Mouse (Mus musculus): Measurements from ENCODE around the gene Otog. TPM values are rescaled to one million over a fixed set of nuclear protein-coding genes. Genes with fewer than 3 reads are reported as not detected.

Otog gene
- polyA plus RNA-seq, 2 experiments = not detected

- WGBS (ENCODE audit: insufficient replicate concordance) = 56% methylated on average over 6 of the region's 6 CpGs
- Histone ChIP-seq H3K36me3 (replicated peaks; ENCODE audit: control insufficient read depth, insufficient read depth, low read depth) (no peaks in the 10 kb centered on the region), H3K27ac (no peak overlapping the region), H3K27me3 (ENCODE audit: control insufficient read depth, insufficient read depth, low read length) (no peaks in the 10 kb centered on the region), H3K4me1 (replicated peaks; ENCODE audit: control insufficient read depth in 2 of 2, insufficient read depth in 2 of 2, low read length in 1 of 2) (no peaks in the 10 kb centered on the region), H3K4me3 (ENCODE audit: insufficient read depth in 1 of 2, low read depth in 2 of 2, low read length in 2 of 2) (no peak overlapping the region), H3K9ac (replicated peaks) (no peak overlapping the region), H3K9me3 (ENCODE audit: control insufficient read depth, low read length) (no peaks in the 10 kb centered on the region), H3K4me2 (ENCODE audit: low read depth) (no peak overlapping the region)
- DNase-seq (ENCODE audit: low read depth in 3 of 3, low spot score in 3 of 3) = no peak
- TF ChIP-seq CTCF (IDR thresholded peaks at IDR 0.05; ENCODE audit: low read depth) (no peak), EP300 (IDR thresholded peaks at IDR 0.05; ENCODE audit: low read depth) (no peak)
- ATAC-seq (ENCODE audit: insufficient read depth) = no peak
Measured at GRCm38 (mm10) chr7:46204775-46205174, 36.0 kb upstream of the Otog start.

- H3K4me3 ChIP-seq (ENCODE audit: insufficient read depth in 1 of 2, low read depth in 2 of 2, low read length in 2 of 2) = no peak overlapping the region
- no peaks in the 10 kb centered on the region for H3K36me3 ChIP-seq (replicated peaks; ENCODE audit: control insufficient read depth, insufficient read depth, low read depth)
- no peaks in the 10 kb centered on the region for H3K27me3 ChIP-seq (ENCODE audit: control insufficient read depth, insufficient read depth, low read length)
- H3K27ac ChIP-seq = no peak overlapping the region
- H3K4me2 ChIP-seq (ENCODE audit: low read depth) = no peak overlapping the region
- H3K9ac ChIP-seq (replicated peaks) = no peak overlapping the region
- TF ChIP-seq EP300 (IDR thresholded peaks at IDR 0.05; ENCODE audit: low read depth) (no peak), CTCF (IDR thresholded peaks at IDR 0.05; ENCODE audit: low read depth) (no peak)
- DNase-seq (ENCODE audit: low read depth in 3 of 3, low spot score in 3 of 3) (no peak), ATAC-seq (ENCODE audit: insufficient read depth) (no peak)
- H3K4me1 ChIP-seq (replicated peaks; ENCODE audit: control insufficient read depth in 2 of 2, insufficient read depth in 2 of 2, low read length in 1 of 2) = no peaks in the 10 kb centered on the region
- 68% methylated on average over 8 of the region's 8 CpGs for WGBS (ENCODE audit: insufficient replicate concordance)
- no peaks in the 10 kb centered on the region for H3K9me3 ChIP-seq (ENCODE audit: control insufficient read depth, low read length)
Measured at GRCm38 (mm10) chr7:46208131-46208530, 32.7 kb upstream of the Otog start.

- no peak for TF ChIP-seq EP300 (IDR thresholded peaks at IDR 0.05; ENCODE audit: low read depth)
- TF ChIP-seq CTCF (IDR thresholded peaks at IDR 0.05; ENCODE audit: low read depth) = no peak
- no peaks in the 10 kb centered on the region for H3K4me1 ChIP-seq (replicated peaks; ENCODE audit: control insufficient read depth in 2 of 2, insufficient read depth in 2 of 2, low read length in 1 of 2)
- no peaks in the 10 kb centered on the region for H3K36me3 ChIP-seq (replicated peaks; ENCODE audit: control insufficient read depth, insufficient read depth, low read depth)
- ATAC-seq (ENCODE audit: insufficient read depth) (no peak), DNase-seq (ENCODE audit: low read depth in 3 of 3, low spot score in 3 of 3) (no peak)
- H3K9me3 ChIP-seq (ENCODE audit: control insufficient read depth, low read length) = no peaks in the 10 kb centered on the region
- no peaks in the 10 kb centered on the region for H3K27me3 ChIP-seq (ENCODE audit: control insufficient read depth, insufficient read depth, low read length)
- no peak overlapping the region for H3K9ac ChIP-seq (replicated peaks)
- H3K4me3 ChIP-seq (ENCODE audit: insufficient read depth in 1 of 2, low read depth in 2 of 2, low read length in 2 of 2) = no peak overlapping the region
- 51% methylated on average over 6 of the region's 6 CpGs for WGBS (ENCODE audit: insufficient replicate concordance)
- H3K27ac ChIP-seq = no peak overlapping the region
- H3K4me2 ChIP-seq (ENCODE audit: low read depth) = no peak overlapping the region
Measured at GRCm38 (mm10) chr7:46210276-46210675, 30.5 kb upstream of the Otog start.

GRCm38 (mm10) chr7:46216481-46216880, 24.3 kb upstream of the Otog start:
- Histone ChIP-seq H3K4me3 (ENCODE audit: insufficient read depth in 1 of 2, low read depth in 2 of 2, low read length in 2 of 2) (no peak overlapping the region), H3K4me1 (replicated peaks; ENCODE audit: control insufficient read depth in 2 of 2, insufficient read depth in 2 of 2, low read length in 1 of 2) (no peaks in the 10 kb centered on the region), H3K4me2 (ENCODE audit: low read depth) (no peak overlapping the region), H3K27ac (no peak overlapping the region), H3K36me3 (replicated peaks; ENCODE audit: control insufficient read depth, insufficient read depth, low read depth) (no peaks in the 10 kb centered on the region), H3K9ac (replicated peaks) (no peak overlapping the region), H3K9me3 (ENCODE audit: control insufficient read depth, low read length) (no peaks in the 10 kb centered on the region), H3K27me3 (ENCODE audit: control insufficient read depth, insufficient read depth, low read length) (no peaks in the 10 kb centered on the region)
- DNase-seq (ENCODE audit: low read depth in 3 of 3, low spot score in 3 of 3) = no peak
- TF ChIP-seq EP300 (IDR thresholded peaks at IDR 0.05; ENCODE audit: low read depth) (no peak), CTCF (IDR thresholded peaks at IDR 0.05; ENCODE audit: low read depth) (no peak)
- 53% methylated on average over 2 of the region's 2 CpGs for WGBS (ENCODE audit: insufficient replicate concordance)
- ATAC-seq (ENCODE audit: insufficient read depth) = no peak

- Histone ChIP-seq H3K9me3 (ENCODE audit: control insufficient read depth, low read length) (no peaks in the 10 kb centered on the region), H3K4me3 (ENCODE audit: insufficient read depth in 1 of 2, low read depth in 2 of 2, low read length in 2 of 2) (no peak overlapping the region), H3K27me3 (ENCODE audit: control insufficient read depth, insufficient read depth, low read length) (no peaks in the 10 kb centered on the region), H3K36me3 (replicated peaks; ENCODE audit: control insufficient read depth, insufficient read depth, low read depth) (no peaks in the 10 kb centered on the region), H3K27ac (no peak overlapping the region), H3K4me2 (ENCODE audit: low read depth) (no peak overlapping the region), H3K4me1 (replicated peaks; ENCODE audit: control insufficient read depth in 2 of 2, insufficient read depth in 2 of 2, low read length in 1 of 2) (no peaks in the 10 kb centered on the region), H3K9ac (replicated peaks) (no peak overlapping the region)
- ATAC-seq (ENCODE audit: insufficient read depth) (no peak), DNase-seq (ENCODE audit: low read depth in 3 of 3, low spot score in 3 of 3) (peak in 1 of 3 experiments; percentile 14)
- 14% methylated on average over 11 of the region's 11 CpGs for WGBS (ENCODE audit: insufficient replicate concordance)
- TF ChIP-seq EP300 (IDR thresholded peaks at IDR 0.05; ENCODE audit: low read depth) (no peak), CTCF (IDR thresholded peaks at IDR 0.05; ENCODE audit: low read depth) (no peak)
Measured at GRCm38 (mm10) chr7:46218415-46218814, 22.4 kb upstream of the Otog start.

Data from liver, embryonic 14.5 days (tissue).